Mouse (Mus musculus): ENCODE measurements around the gene Cfap157.

Cfap157 gene

GRCm38 (mm10) chr2:32784048-32784681 lies at the start of gene Cfap157:
TSS of gene Cfap157 (minus strand) at chr2:32784428.
- peak in 1 of 2 experiments; percentile 42 for DNase-seq

GRCm38 (mm10) chr2:32828979-32829676 lies 44.9 kb upstream of the Cfap157 start:
- DNase-seq = no peak

GRCm38 (mm10) chr2:32825796-32826195 lies 41.6 kb upstream of the Cfap157 start:
- no peak for DNase-seq

- DNase-seq = no peak
Measured at GRCm38 (mm10) chr2:32824778-32825177, 40.5 kb upstream of the Cfap157 start.

GRCm38 (mm10) chr2:32824181-32824580 lies 40.0 kb upstream of the Cfap157 start:
- DNase-seq = peak; percentile 16 to 35

GRCm38 (mm10) chr2:32823579-32824154 lies 39.4 kb upstream of the Cfap157 start:
- DNase-seq = no peak

GRCm38 (mm10) chr2:32823153-32823552 lies 38.9 kb upstream of the Cfap157 start:
- DNase-seq = peak in 1 of 2 experiments; percentile 8

- no peak for DNase-seq
Measured at GRCm38 (mm10) chr2:32822643-32823042, 38.4 kb upstream of the Cfap157 start.

- peak; percentile 57 to 63 for DNase-seq
Measured at GRCm38 (mm10) chr2:32821041-32821802, 37.0 kb upstream of the Cfap157 start.

- DNase-seq = no peak
Measured at GRCm38 (mm10) chr2:32818208-32818607, 34.0 kb upstream of the Cfap157 start.

GRCm38 (mm10) chr2:32817589-32817988 lies 33.4 kb upstream of the Cfap157 start:
- DNase-seq = no peak

- no peak for DNase-seq
Measured at GRCm38 (mm10) chr2:32816946-32817581, 32.8 kb upstream of the Cfap157 start.

- DNase-seq = no peak
Measured at GRCm38 (mm10) chr2:32816497-32816896, 32.3 kb upstream of the Cfap157 start.

GRCm38 (mm10) chr2:32811959-32812358 lies 27.7 kb upstream of the Cfap157 start:
- DNase-seq = no peak

- no peak for DNase-seq
Measured at GRCm38 (mm10) chr2:32808816-32809566, 24.8 kb upstream of the Cfap157 start.

GRCm38 (mm10) chr2:32798251-32798962 lies 14.2 kb upstream of the Cfap157 start:
- no peak for DNase-seq

GRCm38 (mm10) chr2:32795748-32796418 lies 11.7 kb upstream of the Cfap157 start:
- no peak for DNase-seq

- DNase-seq = peak in 1 of 2 experiments; percentile 41
Measured at GRCm38 (mm10) chr2:32791297-32791696, 7.1 kb upstream of the Cfap157 start.

- no peak for DNase-seq
Measured at GRCm38 (mm10) chr2:32788581-32788980, 4.4 kb upstream of the Cfap157 start.

- no peak for DNase-seq
Measured at GRCm38 (mm10) chr2:32787176-32787575, 2.9 kb upstream of the Cfap157 start.

- DNase-seq = no peak
Measured at GRCm38 (mm10) chr2:32781710-32782109, 2.5 kb downstream of the Cfap157 start.

Data from kidney, postnatal 4 days (tissue).